Mouse (Mus musculus) hindbrain, embryonic 15.5 days (tissue): ENCODE measurements around the gene Tpbgl. TPM values are rescaled to one million over a fixed set of nuclear protein-coding genes. Genes with fewer than 3 reads are reported as not detected.

Experiments
- polyA plus RNA-seq: library from polyadenylated mRNA; unstranded; fragments of >200 nt; fragmentation: Nextera tagmentation; extraction: Ambion mirVana; gene quantifications from 2 replicates; pipeline ENCODE4 v1.2.1, GENCODE M21; 2015

Tpbgl gene
- polyA plus RNA-seq, 1 experiment from 2014 or later = 2.4 TPM

Other genes with a start within 250 kb of the Tpbgl start
- 43.8 and 49.3 TPM in 2 replicates for gene Gdpd5, start 245.7 kb downstream of the Tpbgl start, polyA plus RNA-seq
- 5.0 and 7.3 TPM in 2 replicates for gene Klhl35, start 161.1 kb downstream of the Tpbgl start, polyA plus RNA-seq
- 401 and 427 TPM in 2 replicates for gene Rps3, start 143.4 kb downstream of the Tpbgl start, polyA plus RNA-seq
- 17.5 and 19.1 TPM in 2 replicates for gene Arrb1, start 91.6 kb downstream of the Tpbgl start, polyA plus RNA-seq
- gene Slco2b1, start 84.2 kb upstream of the Tpbgl start, polyA plus RNA-seq = 6.7 and 7.1 TPM in 2 replicates
- not detected in 2 replicates for gene Olfr520, start 103.2 kb upstream of the Tpbgl start, polyA plus RNA-seq
- gene Olfr521, start 136.4 kb upstream of the Tpbgl start, polyA plus RNA-seq = not detected in 2 replicates
- gene Neu3, start 201.3 kb upstream of the Tpbgl start, polyA plus RNA-seq = 1.6 and 2.1 TPM in 2 replicates
- 0.80 and 1.1 TPM in 2 replicates for gene Xrra1, start 232.0 kb upstream of the Tpbgl start, polyA plus RNA-seq
- gene Spcs2, start 236.4 kb upstream of the Tpbgl start, polyA plus RNA-seq = 276 and 279 TPM in 2 replicates